Mouse (Mus musculus) thymus, adult 2 months (tissue): ENCODE data around the gene Olfr459.

ENCODE experiments used
- CTCF ChIP-seq: fragments of 200-500 bp; IDR thresholded peaks from 2 replicates; pipeline ENCODE4 v1.5.1; 2012; ENCODE audit warnings: mild to moderate bottlenecking, control low read depth, low read length, moderate library complexity, borderline replicate concordance; ENCODE audit not compliant: control insufficient read depth, poor library complexity, insufficient read depth; ENCODE audit errors: extremely low read depth
- POLR2A ChIP-seq: fragments of 200-500 bp; IDR thresholded peaks from 2 replicates; pipeline ENCODE4 v1.6.1; 2012; ENCODE audit warnings: mild to moderate bottlenecking, low read length, control low read depth, moderate library complexity; ENCODE audit not compliant: control insufficient read depth, poor library complexity, insufficient read depth; ENCODE audit errors: extremely low read depth

DNA sequence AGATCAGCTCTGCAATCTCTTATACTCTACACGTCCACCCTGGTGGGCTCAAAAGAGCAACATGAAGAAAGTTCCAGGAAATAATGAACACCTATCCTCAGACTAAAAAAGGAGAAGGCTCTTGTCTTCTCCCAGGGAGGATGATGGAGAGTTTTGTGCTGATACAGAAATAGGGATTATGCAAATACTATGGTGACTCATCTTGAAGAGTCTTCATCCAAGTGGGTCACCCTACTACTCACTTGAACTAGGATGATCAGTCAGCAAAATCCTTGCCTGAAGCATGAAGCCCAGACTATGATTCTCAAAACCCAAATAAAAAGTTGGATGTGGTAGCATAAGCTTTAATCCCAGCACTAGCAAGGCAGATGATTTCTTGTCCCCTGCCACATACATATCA lies 16.6 kb downstream of the Olfr459 start:
- TF ChIP-seq POLR2A (no peak), CTCF (no peak)
